Mouse (Mus musculus) layer of hippocampus, postnatal 36 days (tissue): Measurements from ENCODE around the gene Slc25a12. TPM values are rescaled to one million over a fixed set of nuclear protein-coding genes. Genes with fewer than 3 reads are reported as not detected.
A peak's percentile ranks its signal among the peaks of the same experiment; 100 is the strongest.
"Not testable (repeated sequence)": the region's sequence is repeated elsewhere in the genome, so short reads cannot be mapped to it uniquely, and the experiment has no call there.

ENCODE experiments used
- DNase-seq, 2 experiments: peaks; one replicate each; pipeline ENCODE4 v3.0.0; 2022
- total RNA-seq, 2 experiments: library from RNA; stranded (reverse); gene quantifications; 2 replicates each; pipeline ENCODE4 v1.2.3; 2021

Slc25a12 gene
- 100 to 1,000 TPM; 155 to 160 TPM for total RNA-seq

DNA sequence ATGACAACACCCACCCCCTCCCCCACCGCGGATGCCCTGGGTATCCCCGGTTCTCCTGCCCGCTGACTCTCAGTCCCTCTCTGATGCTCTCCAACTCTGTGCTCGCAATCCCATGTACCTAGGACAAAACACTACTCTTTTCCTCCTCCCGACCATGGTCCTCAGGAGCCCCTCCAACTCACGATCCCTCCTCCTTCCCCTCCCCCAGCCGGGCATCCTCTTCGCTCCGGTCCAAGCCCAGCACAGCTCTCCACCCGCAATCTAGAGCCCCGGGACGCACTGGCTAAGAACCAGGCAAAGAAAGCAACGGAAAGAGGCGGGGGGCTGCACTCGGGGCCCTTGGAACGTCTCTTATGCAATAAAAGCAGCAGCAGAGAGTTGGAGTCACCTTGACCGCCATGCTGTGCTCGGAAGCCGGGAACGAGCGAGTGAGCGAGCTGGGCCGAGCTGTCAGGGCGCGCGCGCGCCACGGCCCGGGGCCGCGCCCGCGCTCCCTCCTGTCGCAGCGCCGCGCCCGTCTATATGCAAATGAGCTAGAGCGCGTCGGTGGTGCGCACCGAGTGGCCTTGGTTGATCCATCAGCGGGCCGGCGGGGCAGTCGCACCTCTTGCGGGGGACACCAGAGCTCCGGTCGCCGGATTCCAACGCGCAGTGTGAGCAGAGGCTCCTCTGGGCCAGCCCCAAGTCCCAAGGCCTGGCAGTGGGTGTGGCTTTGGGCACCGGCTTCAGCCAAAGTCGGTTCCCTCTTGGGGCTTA is at the start of gene Slc25a12:
TSS of gene Slc25a12 (minus strand) at position 625 of the 756 bp plus-strand sequence.
- DNase-seq = peak; percentile 72 to 78

DNA sequence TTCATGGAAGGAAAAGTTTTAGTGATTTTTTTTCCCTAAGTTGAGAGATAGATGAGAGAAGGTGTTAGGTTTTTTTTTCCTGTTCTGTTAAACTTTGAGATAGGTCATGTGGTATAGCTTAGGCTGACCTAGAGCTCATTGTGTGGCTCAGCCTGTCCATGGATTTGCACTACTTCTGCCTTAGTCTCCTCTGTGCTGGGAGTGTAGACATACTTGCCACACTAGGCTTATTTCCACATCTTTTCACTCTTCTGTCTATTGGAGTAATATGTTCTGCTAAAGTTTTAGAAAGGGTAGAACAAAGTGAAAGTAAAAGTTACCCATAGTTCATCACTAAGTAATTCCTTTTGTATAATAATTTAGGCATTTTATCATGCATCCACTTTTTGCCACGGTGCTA is 38.1 kb upstream of the Slc25a12 start:
- DNase-seq = no peak

DNA sequence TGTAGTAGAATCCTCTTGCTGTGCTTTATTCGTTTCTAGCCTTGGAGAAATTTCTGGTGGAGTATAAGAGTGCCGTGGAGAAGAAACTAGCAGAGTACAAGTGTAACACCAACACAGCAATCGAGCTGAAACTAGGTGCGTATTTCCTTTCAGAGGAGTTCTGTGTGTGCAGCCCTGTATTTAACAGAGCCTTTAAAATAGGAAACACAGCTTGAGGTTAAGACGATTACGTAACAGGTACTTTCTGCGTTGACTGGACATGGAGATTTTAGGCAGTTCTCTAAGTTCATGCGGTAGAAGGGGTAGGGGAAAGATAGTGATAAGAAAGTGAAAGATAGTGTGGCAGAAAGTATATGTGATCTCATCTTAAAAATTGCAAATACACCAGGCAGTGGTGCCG is 22.3 kb upstream of the Slc25a12 start:
- no peak for DNase-seq

DNA sequence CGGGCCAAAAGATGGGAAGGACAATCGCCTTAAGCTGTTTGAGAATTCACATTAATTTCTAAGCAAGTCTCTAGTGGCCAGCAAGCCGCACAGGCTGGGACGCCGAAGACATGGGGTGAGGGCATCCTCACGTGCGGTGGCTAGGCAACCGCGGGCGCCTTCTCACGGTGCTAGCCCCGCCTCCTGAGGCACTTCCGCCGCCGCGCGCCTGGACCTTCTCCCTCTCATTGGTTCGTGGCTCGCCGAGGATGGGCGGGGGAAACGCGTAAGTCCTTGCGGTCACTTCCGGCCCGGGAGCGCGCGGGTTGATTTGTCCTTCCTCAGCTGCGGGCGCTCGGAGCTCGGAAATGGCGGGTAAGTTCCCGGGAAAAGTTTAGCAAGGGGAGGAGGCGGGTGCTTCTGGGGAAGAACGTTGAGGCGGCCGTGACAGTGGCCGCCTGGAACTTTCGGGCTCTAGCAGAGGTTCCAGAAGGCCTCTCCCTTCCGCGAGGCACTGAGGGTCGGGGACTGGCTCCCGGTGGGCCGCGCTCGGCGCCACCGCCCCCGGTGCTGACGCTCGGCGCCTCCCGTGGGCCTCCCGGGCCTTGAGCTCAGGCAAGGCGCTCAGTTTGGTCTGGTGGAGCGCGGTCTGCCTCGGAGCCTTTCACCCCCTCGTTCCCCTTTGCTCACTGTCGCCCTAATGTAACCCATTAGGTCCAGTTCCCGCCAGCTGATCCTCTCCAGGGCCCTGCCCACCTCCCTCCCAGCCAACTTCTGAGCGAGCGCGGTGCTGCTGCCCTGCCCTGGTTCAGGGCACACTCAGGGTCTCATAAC is 21.6 kb upstream of the Slc25a12 start, which contains the start of gene Hat1:
TSS of gene Hat1 (plus strand) at position 8 of the 813 bp plus-strand sequence.
- peak; percentile 91 to 94 for DNase-seq

DNA sequence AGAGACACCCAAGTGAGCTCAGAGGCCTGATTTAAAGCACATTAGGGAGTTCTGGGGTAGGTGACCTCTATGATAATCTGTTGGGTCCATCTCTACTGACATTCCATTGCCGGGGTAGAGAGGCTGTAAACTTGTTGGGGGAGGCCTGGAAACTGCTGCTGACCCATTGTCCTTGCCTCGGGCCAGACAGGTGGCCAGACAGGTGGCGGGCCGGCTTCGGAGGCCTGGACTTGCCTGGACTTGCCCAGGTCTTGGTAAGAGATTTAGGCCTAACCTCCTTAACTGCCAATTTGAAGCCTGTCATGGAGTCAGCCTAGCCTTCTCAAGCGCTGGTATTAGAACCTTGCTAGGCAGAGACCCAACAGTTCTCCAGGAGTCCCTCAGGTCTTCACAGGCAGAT is 20.2 kb upstream of the Slc25a12 start:
- DNase-seq = no peak

DNA sequence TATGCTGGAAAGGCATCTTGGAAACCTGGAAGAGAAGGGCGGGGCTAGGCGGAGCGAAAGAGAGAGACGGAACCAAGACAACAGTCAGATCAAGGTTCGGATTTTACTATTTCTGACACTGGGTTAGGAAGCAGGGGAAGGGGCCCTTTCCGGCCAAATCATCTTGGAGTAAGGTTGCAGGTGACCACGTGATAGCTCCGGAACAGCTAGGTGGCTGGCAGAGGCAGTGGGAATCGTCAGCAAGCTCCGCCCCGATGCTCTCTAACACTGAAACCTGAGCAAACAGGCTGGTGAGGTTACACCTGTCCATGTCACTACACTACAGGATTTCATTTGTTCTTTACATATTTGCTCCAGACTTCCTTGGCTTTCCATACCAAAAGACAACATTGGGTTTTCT is 16.3 kb upstream of the Slc25a12 start:
- DNase-seq = no peak

DNA sequence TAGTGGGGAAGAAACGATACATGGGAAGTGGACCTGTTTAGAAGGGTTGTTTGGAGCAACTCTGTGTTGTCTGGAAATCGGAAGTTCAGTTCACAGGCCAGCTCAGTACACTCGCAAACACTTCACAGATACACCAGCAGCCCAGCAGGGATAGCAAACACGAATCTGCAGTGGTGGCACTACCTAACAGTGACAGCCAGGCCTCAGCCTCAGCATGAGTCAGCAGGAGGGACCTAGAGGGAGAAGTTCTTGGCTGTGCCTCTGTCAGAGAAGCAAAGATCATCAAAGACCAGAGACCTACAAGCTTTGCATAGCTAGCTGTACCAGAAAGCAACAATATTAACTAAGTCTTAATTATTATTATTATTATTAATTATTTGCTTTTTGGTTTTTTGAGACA is 14.4 kb upstream of the Slc25a12 start:
- no peak for DNase-seq

DNA sequence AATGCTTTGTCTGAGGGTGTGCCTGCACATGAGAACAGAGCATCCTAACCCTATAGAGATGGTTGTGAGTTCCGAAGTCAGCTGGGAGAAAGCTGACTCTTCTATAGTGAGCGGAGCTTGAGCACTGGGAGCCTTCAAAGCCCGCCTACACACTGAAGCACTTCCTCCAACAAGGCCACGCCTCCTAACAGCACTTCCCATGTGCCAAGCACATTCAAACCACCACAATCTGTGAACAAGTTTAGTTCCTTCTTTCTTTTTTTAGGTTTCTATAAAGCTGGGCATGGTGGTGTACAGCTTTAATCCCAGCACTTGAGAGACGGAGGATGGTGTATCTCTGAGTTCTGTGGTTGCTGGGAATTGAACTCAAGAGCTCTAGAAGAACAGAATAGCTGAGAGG is 9.9 kb upstream of the Slc25a12 start:
- DNase-seq = no peak

DNA sequence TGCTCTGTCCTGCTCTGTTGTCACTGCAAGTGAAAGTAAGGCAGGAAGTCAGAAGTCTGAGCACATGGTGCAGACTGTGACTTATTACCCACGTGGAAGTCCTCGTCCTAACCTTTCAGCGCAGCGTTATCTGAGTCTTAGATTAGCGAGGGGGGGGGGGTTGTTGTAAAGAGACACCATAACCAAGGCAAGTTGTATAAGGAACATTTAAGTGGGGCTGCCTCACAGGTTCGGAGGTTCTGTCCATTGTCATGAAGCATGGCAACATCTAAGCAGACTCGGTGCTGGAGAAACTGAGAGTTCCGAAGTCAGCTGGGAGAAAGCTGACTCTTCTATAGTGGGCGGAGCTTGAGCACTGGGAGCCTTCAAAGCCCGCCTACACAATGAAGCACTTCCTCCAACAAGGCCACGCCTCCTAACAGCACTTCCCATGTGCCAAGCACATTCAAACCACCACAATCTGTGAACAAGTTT is 8.9 kb upstream of the Slc25a12 start:
- DNase-seq = no peak

DNA sequence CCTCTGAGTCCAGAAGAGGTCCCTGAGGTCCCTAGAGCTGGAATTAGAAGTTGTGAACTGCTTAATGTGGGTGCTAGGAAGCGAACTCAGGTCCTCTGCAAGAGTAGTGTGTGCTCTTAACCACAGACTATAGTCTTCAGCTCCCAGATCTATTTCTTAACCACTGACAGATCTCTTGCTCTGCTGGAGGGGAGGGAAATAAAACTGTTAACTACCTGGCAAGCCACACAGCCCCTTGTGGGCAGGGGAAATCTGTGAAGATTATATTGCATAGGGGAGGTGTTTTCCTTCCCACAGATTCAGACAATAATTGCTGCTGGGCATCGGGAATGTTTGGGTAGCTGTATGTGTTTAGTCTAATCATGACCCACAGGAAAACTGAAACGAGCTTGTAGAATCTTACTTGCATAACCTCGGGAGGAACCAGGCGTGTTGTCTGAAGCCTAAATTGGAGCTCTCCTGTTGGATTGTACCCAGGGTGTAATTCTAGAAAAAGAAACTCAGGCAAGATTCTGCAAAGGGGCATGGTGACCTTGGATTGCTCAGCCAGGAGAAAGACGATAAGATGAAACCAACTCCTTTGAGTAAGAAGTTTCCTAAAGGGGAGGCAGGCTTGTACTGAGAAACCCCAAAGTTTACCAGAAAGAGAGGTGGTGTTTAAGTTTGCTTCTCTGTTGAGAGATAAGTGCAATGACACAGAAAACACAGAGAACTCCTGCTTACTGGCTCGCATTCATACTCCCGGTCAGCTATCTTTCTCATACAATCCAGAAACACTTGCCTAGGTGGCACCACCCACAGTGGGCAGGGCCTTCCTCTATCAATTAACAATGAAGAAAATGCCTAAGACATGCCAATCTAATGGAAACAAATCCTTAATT is 7.0 kb upstream of the Slc25a12 start:
- no peak for DNase-seq

DNA sequence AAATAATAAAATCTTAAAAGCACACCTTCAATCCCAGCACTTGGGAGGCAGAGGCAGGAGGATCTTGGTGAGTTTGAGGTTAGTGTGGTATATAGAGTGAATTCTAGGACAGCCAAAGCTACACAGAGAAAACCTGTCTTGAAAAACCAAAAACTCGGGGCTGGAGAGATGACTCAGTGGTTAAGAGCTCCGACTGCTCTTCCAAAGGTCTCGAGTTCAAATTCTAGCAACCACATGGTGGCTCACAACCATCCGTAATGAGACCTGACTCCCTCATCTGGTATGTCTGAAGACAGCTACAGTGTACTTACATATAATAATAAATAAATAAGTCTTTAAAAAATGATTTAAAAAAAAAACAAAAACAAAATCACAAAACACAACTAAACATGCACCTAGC is 4.7 kb upstream of the Slc25a12 start:
- not testable (repeated sequence) for DNase-seq

DNA sequence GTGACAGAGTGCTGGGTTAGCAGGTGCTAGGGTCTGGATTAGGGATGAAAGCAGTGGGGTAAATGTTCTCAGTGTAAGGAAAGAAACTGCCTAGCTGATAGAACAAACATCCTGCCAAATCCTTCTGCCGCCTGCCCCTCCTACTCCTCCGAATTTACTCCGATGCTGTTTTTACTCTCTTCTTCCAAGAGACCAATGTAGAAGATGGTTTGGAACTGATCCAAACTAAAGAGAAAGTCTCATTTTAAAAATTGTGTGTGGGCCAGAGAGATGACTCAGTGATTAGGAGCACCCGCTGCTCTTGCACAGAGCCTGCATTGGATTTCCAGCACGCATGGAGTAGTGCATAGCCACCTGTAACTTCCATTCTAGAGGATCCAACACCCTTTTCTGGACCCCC is 4.2 kb upstream of the Slc25a12 start:
- no peak for DNase-seq

DNA sequence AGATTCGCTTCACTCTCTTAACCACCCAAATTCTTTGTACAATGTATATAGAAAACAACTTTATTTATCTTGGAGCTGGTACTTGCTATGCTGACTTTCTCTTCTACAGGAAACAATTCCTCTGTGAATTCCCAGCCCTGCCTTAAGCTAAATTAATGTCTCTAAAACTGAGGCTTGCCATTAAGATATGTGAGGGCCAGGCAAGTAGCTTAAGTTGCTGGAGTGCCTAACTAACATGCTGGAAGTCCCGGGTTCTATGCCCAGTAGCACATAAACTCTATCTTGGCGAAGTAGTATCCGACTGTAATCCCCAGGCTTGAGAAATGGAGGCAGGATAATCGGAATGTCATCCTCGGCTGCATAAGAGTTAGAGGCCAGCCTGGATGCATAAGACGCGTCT is 537 bp upstream of the Slc25a12 start:
- no peak for DNase-seq

DNA sequence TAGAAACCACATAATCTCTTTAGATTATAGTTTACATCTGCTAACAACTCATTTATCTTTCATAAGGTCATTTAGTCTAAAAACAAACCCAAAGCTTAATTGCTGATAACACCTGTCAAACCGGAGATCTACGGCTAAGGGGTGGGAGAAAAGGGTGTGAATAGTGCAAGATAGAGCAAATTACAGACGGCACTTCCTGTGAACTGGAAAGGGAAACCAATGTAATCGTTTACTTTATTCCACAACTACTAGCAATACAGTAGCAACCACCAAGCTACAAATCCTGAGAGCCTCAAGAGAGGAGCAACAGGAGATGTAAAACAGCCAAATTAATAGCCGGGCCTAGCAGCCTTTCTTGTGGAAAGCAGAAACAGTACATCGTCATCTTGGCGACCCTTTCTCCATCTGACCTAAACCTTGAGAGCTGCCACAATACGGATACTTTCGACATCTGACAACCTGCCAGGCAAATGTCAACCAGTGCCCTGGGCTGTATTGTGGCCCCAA is 878 bp downstream of the Slc25a12 start:
- no peak for DNase-seq

DNA sequence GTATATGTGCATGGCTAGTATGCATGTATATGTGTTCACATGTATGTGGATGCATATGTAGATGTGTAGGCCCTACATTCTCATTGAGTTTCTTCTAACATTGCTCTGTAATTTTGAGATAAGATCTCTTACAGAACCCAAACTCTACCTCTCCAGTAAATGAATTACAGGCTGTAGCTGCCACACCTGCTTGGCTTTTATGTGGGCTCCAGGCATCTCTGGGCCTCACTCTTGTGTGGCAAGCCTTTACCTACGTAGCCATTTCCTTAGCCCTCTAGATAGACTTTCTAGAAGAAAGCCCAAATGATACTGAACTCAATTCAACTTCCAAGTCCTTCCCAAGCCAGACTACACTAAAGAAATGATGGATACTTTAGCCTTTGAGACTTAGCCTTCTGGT is 7.4 kb downstream of the Slc25a12 start:
- no peak for DNase-seq

DNA sequence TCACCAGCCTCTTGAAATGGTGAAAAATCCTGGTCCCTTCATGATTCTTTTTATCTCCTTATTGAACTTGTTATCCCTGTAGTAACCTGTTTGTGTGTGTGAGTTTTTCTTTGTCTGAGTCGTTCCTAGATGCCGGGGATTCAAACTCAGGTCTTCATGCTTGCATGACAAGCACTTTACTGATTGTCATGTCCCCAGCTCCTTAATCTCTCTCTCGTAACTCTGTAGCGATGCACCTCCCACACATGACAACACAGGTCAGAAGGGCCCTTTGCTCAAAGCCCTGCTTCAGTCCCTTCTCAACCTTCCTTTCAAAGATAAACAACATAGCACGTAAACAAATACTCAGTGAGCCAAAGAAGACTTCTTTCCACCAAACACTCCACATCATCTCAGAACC is 9.2 kb downstream of the Slc25a12 start:
- no peak for DNase-seq

DNA sequence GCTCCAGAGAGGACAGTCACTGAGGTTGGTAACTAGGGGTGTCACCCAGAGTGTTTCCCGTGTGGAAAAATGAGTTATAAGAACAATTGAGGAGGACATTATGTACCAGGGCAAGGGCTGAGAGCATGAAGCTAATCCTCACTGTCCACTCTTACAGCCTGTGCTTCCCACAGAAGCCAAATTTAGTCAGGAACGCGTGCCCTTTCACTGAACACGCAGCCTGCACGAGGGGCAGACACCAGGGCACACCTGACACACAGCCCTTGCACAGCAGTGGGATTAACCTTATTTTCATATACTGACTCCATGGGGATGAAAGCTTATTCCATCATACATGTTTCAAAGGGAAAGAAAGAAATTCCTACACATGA is 13.5 kb downstream of the Slc25a12 start:
- no peak for DNase-seq

DNA sequence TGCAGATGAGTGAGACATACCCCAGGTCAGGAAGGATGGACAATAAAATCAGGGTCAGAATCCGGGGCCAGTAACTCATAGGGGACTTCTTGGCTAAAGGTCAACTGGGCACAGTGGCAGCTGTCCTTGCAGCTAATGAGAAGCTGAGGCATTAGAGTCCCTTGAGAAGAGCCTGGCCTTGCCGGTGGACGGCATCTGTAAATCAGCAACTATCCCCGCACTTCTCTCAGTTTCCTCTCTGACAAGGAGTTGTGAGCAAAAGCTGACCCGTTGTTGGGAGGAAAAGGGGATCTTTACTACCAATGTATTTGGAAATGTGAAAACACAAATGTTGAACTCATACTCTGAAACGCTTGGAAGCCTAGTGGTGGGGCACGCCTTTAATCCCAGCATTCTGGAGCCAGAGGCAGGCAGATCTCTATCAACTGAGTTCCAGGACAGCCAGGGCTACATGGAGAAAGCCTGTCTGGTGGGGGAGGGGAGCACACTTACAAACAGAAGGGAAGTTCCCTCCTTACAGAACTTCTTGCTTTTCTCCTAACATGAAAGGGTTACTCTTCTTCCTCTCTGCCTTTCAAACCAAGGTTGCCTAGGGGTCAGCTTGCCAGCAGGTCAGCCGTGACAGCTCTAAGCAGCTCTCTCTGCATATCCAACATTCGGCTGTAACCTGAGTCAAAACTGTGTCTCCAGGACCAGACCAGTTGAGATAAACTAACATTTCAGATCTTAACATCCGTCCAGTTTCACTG is 14.1 kb downstream of the Slc25a12 start:
- no peak for DNase-seq

DNA sequence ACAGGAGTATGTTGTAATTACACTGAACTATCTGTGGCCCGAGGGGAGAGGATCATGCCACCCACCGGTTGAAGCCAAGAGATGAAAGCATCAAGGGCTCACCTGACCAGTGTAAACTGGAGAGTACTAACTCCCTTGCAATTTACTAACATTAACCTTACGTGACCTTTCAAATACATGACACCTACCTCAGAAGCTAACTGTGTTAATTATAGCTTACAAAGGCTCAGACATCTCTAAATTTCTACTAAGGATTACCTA is 15.9 kb downstream of the Slc25a12 start:
- DNase-seq = no peak

DNA sequence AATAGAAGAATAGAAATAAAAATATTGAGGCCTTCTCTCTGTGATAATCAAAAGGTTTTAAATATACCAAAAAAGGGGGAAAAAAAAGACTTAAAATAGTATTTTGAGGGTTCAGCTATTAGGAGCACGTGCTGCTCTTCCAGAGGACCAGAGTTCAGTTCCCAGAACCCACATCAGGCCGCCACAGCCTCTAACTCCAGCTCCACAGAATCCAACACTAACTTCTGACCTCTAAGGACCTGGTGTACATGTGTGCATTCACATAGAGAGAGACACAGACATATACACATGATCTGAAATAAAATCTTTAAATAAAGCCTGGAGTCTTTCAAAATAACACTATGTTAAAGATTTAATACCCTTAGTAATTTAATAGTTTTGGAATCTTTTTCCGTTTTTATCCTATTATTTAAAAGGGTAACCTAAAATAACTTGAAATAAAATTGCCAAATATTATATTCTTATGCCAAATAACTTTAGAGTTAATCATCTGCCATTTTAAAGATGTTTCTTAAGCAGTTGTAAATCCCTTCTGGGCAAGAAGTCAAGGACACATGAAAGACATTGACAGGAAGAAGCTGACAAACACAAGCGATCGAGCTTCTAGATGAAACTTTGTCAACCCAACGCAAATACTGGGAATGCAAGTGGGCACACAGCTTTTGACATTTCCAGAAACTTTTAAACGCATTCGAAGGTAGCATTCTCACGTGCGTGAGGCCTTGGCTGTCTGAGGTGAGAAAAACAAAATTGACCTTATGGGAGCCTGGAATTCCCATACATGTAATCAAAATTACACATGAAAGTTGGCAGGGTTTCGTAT is 16.4 kb downstream of the Slc25a12 start:
- no peak for DNase-seq

DNA sequence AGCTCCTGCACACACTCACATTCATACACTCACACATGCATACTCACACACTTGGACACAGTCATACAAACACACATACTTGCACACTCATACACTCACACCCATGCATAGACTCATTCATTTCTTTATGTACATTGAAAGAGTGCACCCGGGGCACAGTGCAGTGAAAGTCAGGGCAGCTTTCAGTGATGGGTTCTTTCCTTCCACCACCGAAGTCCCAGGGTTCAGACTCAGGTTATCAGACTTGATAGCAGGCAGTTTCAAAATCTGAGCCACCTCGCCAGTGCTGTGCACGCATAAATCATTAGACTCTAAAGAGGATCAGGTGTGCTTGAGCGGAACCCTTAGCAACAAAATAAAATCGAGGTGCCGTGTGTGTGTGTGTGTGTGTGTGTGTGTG is 17.4 kb downstream of the Slc25a12 start:
- DNase-seq = no peak
